Mouse (Mus musculus) layer of hippocampus, adult 9-11 months (tissue): ENCODE data around the gene Fndc8.

Experiments
- DNase-seq: peaks from one replicate; pipeline ENCODE4 v3.0.0; 2022

Gene Fndc8

DNA sequence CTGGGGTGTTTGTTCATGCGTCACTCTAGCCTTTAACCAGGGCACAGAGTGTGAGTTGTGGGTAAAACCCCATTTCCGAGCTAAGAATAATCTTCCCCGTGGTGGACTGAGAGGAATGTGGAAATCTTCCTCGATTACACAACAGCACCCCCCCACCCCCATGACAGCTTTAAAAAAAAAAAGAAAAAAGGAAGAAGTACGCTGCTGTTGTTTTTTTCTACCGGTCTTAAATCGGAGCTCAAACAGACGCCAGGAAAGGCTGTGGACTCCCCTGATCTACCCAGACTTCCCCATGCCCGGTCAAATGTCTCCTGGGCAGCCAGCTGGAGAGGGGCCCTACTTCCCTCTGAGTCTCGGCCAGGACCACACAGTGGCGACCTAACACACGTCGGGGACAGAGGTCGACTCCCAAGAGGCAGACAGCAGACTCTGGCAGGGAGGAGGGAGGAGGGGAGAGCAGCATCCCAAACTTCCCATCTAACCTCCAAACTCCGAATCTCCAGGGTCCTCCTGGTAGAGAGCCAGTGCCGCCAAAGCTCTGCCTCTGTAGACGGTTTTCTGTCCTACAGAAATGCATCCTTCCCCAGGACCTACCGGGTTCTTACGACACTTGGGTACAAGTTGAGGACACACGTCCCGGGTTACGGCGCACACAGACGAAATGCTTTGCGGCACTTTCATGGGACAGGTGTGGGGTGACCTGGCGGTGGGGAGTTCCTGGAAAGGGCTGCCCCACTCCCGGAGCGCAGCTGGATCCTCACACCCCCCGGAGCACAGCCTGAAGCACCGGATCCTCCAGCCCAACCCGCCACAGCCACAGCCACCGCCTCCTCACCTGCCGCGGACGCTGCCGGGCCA lies 21.5 kb upstream of the Fndc8 start:
- DNase-seq, result peak; percentile 77

DNA sequence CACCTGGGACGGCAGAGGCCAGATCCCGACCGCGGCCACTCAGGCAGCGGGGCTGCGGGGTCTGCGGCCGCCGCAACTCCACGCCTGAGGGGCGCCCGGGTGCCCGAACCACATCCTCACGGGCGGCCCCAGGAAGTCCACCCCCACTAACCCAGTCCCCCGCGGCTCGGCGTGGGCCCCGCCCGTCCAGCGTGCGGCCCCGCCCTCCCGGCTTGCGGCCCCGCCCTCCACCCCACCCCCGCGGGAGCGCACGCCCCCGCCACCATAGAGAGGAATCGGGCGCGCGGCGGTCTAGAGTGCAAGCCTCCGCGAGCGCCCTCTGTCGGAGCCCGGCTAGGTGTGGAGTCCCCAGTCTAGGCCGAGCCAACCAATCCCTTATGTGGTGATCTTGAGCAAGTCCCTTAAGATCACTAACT lies 20.9 kb upstream of the Fndc8 start, which contains the start of gene Rffl:
TSS of gene Rffl (minus strand) at position 180 of the 416 bp plus-strand sequence.
- peak; percentile 92 for DNase-seq

DNA sequence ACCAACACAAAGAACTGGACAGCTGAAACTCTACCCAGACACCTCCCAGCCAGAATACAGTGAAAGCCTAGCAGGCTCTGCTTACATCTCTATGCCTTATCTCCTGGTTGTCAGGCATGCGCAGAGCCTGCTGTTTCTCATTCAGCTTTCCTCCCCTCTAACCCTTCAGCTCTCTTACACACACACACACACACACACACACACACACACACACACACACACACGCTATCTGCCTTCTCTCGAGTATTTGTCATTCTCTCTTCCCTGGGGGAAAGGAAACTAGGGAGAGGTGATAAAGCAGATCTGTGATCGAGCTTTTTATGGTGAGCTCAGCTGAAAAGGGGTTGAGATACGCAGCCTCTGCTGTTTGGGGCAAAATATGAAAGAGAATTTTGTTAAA lies 17.0 kb upstream of the Fndc8 start:
- DNase-seq, result no peak

DNA sequence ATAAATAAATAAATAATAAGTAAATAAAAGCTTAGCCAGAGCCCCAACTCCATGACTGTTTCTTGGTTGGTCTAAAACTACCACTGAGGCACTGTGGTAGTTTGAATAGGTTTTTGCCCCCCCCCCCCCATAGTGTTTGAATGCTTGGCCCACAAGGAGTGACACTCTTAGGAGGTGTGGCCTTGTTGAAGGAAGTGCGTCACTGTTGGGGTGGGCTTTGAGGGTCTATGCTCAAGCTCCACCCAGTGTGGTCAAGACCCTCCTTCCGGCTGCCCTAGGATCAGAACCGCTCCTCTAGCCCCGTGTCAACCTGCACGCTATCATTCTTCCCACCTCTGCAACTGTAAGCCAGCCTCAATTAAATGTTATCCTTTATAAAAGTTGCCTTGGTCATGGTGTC lies 16.3 kb upstream of the Fndc8 start:
- no peak for DNase-seq

DNA sequence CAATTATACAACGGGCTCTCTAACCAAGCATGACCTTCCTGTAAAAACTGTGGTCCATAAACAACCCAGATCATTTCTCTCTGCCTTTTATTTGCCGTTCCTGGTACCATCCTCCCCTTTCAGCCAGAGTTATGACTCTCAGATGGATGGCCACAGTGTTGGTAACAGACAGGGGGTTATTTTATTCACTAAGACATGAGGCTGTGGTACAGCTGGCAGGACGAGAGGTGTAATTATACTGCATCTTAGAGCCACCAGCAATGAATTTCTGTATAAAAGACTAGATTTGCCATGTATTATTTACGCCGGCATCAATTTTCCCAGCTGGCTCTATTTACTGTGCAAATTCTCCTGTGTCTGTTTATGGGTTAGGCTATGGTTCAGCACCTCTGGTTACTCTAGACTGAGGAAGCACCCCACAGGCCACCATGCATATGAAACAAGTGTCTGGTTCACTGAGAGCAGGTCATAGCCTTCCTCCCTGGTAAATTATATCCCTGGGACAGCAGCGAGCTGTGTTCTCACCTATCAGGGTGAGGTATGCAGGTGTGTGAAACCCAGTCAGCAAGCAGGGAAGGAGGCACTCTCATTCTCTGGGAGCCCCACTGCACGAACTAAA lies 14.1 kb upstream of the Fndc8 start:
- DNase-seq, result no peak

DNA sequence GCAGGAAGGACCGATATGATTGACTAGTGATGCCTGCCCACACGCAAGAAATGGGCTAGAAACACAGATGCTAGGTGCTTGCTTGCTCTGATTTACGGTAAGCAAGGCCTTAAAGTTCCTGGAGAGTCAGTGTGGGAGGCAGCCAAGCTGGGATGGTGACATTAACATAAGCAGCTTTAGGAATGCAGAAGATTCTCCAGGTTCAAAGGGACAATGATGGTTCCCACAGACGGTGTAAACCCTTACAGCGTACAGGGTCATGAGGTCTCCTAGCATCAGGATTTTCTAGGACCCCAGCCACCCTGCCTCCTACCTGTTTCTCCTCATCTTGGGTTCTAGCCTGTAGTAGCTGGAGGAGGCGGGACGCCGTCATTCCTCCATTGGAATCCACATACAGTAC lies 8.7 kb upstream of the Fndc8 start:
- DNase-seq, result no peak

DNA sequence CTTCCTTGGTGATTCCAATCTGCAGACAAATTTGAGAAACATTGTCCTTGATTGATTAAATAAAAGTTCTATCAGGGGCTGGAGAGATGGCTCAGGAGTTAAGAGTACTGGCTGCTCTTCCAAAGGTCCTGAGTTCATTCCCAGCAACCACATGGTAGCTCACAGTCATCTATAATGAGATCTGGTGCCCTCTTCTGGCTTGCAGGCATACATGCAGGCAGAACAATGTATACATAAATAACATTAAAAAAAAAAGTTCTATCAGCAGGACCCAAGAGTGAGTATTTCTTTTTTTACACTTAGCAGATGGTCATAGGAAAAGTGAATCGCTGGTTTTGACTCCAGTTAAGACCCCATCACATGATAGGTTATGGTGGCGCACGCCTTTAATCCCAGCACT lies 5.4 kb upstream of the Fndc8 start:
- DNase-seq, result no peak

DNA sequence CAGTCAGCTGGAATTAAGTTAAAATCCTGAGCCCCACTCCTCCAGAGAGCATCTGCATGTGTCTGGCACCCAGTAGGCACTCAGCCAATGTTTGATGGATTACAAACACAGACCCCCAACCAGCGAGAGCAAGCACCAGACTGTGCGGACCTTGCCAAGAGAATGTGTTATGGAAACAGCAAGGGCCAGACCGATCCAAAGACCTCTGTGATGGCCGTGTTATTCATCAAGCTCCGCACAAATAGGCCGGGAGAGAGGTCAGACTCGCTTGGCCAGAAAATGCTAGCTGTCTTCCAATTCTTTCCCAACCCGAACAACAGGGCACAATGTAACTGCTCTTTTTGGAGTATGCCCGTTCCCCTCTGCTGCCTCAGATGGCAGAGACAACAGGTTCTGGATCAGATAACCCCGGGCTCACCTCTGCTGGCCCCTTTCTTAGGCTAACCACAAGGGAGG lies 3.4 kb upstream of the Fndc8 start:
- DNase-seq, result peak; percentile 33

DNA sequence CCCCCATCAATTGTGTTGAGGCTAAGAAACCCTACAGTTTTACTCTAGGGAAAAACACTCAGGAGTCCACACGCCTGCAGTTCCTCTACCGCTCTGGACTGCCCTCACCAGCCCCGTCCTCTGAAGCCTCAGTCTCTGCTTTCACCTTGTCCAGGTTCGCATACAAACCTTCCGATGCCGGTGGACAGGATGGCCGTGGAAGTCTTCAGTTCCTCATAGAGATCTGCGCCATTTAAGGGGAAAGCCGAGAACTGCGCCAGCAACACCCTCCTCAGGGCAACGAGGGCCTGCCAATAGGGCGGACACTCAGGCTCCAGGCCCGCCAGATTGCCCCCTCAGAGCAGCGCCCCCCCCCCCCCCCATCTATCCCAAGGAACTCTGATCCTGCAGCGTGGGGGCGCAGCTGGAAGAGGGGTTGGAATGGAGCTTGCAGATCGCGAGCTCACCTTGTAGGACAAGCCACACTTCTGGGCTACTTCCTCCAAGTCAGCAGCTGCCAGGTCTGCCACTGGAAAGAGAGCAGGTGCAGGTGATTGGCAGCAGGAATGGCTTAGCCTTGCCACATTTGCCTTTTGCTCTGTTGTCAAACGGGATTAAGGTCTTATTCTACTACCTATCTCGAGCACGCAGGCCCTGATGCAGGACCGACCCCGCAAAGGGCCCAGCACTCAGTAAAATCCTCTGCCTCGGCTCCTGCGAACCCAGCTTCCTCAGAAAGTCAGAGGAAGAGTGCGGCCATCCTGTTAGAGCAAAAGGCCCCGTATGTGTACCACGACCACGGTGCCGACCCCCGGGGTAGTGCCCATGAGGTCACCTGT lies 2.2 kb upstream of the Fndc8 start:
- no peak for DNase-seq

DNA sequence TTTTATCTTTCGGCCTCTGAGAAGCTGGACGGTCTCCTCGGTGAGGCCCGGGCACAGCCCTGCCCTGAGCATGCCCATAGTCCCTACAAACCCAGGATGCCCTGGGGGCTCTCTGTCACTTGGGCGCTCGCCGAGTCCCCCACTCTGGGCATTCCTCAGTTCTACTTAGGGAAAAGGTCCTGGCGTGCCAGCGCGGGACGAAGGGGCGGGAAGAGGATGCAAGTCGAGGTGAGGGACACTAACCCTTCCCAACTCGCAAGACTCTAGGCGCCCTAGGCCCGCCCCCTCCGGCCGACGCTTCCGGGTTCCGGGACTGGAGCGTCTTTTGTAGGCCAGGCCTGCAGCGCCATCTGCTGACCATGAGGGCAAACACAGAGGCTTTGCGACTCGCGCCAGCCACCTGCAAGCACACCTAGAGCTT lies 1.6 kb upstream of the Fndc8 start, which contains the start of gene Rad51d:
TSS of gene Rad51d (minus strand) at position 273 of the 421 bp plus-strand sequence.
- DNase-seq, result peak; percentile 91

DNA sequence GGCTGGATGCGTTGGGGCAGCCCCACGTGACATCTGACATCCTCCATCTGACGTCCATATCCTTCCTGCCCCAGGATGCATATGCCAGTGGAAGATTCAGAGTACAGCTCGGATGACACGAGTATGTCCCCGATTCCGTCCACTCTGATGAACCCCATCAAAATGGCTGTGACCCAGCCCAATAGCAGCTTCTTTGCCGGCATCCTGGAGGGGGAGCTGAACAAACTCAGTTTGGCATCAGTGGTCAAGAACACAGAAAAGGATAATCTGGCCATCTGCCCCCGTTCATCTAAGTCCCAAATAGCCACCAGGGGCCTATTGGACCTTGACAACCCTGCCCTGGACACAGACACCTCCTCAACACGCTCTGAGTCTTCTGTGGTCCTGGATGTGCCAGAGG lies 5.6 kb downstream of the Fndc8 start:
- DNase-seq, result no peak

DNA sequence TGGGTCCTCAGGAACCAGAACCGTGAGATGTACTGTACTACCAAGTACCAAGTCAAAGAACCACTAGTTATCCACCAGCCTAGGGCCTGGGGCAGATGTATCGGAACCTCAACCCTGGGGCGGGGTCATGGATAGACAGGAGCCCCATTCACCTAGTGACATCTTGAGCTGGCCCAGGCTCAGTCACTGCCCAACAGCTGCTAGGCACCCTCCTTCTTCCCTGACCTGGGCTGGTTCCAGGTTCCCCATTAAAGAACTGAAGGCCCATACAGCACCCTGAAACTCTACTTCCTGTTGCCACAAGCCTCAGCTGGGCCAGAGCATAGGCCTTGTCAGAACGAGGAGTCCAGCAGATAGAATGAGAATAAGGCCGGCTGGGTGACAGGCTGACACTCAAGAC lies 7.8 kb downstream of the Fndc8 start:
- no peak for DNase-seq

DNA sequence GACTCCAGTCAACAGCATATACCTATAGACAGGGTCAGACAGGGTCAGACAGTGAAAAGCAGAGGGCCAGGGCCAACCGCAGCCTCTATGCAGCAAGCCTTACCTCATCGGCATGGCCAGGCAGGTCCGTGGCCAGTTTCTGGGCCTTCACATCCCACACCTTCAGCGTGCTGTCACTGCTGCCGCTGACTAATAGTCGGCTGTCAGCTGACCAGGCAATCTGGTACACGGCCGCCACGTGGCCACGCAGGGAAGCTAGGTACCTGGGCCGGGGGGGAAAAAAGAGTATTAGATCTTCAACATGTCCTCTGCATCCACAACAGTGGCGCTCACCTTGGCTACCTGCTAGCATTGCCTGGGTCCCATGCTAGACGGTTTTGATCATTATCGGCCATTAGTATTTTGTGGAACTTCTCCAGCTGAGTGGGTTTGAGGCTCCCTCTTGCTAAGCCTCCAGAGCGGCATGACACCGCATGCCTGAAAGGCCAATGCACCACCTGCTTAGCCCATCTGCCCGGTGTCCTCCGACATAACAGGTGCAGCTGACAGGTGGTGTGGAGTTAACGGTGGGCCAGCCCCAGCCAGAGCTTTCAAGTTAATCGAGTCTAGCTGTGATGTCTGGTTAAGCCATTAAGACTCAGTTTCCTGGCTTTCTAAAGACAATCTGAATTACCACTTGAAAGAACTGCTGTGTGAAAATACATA lies 9.8 kb downstream of the Fndc8 start:
- DNase-seq, result no peak

DNA sequence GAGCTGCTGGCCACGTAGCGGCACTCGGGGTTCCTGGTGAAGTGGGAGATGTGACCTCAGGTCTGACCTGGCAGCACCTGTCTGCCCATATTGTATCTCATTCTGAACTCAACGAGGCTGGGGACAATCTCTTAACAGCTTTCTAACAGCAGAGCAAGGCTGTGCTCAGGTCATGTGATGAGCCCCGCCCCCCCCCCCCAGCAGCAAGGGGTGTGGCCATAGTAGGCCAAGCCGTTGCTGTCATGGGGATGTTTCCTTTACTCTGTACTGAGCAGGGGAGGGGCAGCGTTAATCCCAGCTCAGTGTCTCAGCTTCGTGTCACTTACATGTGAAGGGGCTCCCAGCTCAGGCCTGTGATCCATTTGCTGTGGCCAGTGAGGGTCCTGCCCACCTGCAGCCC lies 13.0 kb downstream of the Fndc8 start:
- no peak for DNase-seq

DNA sequence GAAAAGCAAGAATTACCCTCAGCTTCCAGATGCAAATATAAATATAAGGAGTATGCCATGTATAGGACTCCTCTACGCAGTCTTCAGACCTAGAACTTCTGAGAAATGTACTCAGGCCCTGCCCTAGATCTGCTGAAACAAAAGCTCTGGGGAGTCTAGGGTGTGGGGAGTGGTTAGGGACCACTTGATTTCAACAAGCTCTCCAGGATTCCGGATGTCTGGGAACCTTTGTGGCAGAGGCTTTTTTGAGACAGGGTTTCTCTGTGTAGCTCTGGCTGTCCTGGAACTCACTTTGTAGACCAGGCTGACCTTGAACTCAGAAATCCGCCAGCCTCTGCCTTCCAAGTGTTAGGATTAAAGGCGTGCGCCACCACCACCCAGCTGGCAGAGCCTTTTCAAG lies 13.9 kb downstream of the Fndc8 start:
- DNase-seq, result no peak

DNA sequence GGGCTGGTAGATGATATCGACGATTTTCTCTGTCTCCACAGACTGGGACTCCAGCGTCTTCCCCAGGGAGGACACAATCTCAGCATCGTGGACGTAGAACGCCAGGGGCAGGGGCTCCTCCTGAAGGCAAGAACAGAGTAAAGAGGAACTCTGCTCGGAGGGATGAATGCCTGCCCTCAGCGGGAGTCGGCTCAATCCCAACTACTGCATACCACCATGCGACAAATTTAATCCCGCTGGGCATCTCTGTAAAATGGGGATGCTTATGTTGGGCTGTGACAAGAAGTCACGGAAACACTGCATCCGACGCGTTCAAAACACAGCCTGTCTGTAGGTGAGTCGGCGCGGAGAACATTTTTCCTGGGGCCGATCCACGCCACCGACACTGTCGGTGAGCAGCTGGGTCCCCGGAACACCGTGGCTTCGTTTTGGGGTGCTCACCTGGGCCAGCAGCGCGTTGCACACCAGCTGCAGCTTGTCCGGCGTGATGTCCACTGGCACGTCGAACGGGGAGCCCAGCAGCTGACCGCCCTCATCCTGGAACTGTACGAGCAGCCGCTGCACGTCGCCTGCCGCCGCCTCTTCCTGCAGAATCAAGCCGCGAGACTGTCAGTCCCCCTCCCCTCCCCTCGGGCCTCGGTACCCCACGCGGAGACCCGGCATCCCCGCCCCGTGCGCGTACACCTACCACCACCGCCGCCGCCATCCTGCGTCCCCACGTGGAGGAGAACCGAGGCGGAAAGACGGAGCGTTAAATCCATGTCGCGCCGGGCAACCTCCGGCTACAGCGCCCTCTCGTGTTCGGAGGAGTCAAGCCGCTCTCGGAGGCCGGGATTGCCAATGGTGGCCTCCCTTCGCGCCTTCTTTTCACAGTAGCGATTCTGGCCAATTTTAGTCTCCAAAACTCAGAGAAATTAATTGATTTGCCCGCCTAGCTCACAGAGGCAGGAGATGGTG lies 16.0 kb downstream of the Fndc8 start, which contains the start of gene Nle1:
TSS of gene Nle1 (minus strand) at position 761 of the 957 bp plus-strand sequence.
- DNase-seq, result peak; percentile 87

DNA sequence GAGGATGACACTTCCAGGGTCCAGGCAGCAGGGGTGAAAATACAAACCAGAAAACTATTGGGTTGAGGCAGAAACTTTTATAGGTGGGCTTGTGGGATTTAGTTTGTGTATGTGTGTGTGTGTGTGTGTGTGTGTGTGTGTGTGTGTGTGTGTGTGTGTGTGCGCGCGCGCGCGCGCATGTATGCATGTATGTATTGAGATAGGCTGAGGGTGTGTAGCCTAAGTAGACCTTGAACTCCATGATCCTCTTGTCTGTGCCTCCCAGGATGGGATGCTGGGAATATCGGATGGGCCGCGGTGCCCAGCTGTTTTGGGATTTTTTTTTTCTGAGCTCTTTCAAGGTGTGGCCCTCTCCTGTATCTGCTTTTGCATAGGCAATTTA lies 16.7 kb downstream of the Fndc8 start:
- no peak for DNase-seq

DNA sequence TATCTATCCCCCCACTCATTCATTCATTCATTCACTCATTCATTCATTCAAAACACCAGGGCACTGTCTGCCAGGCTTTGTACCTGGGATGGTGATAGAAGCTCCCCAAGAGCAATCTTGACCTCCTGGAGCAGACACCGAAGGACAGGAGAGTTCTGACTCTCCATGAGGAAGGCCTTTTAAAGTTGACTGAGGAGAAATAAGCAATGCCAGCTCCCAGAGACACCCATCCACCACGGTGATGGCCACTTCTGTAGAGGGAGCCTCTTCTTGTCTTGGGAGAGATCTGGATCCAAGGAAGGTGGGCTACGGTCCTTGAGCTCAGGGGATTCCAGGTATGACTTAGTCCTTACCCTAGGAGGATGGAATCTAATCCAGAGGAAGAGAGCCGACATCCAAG lies 18.3 kb downstream of the Fndc8 start, which contains the start of gene Unc45b:
TSS of gene Unc45b (plus strand) at position 301 of the 400 bp plus-strand sequence.
- no peak for DNase-seq

DNA sequence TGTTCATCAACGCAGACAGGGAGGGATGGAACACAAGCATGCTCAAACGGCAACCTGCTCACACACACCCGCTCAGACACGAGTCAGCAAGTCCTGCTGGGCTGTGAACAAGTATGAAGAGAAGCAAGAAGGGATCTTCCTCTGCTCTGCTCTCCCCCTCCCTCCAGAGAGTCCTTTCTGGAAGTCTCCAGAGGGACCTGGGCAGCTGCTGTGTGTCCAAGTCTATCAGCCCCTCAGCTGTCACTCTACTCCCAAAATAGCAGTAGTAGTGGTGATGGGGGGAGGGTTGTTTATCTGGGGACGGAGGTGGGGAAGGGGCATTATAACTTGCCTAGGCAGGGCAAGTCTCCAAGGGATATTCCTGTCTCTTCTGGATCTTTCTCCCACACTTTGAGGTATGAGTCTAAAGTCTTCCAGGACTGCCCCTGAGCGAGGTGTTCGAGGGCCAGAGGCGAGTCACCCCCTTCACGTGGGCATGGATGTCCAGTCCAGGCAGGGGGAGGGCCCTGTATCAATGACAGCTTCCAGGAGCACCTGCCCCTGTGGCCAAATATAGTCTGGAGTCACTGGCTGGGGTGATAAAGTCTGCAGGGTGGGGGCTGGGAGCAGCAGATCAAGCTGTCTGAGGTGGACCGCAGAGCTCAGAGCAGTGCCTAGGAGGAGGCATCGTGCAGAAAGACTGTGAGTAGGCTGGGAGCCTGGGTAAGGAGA lies 18.9 kb downstream of the Fndc8 start:
- DNase-seq, result no peak

DNA sequence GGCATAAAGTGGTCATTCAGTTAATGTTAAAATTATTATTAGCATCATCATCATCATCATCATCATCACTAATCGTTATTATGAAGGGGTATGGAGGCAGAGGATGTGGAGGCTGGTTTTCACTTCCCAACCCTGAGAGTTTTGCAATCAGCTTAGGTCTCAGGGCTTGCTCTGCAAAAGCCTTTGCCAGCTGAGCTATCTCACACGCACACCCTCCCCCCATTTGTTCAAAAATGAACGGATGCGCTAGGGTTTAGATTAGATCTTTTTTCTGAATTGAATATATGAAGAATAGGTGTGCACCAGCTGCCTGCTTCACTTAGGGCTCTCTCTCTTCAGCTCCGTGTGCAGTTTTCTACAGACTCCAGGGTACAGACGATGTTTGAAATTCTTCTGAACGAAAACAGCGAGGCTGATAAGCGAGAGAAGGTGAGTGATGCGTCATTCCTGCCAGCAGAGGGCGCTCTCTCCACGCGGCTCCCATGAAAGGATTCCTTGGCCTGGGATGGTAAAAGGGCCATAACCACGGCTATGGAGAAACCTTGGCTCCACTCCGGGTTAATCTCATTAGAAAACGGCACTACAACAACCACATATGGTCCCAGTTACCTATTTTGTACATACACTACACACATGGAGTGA lies 22.9 kb downstream of the Fndc8 start:
- DNase-seq, result no peak
